Mouse (Mus musculus): ENCODE results near the gene Kncn. TPM values are rescaled to one million over a fixed set of nuclear protein-coding genes. Genes with fewer than 3 reads are reported as not detected.
A peak's percentile ranks its signal among the peaks of the same experiment; 100 is the strongest.

Gene Kncn
- under 1 TPM; 0.16 to 0.64 TPM for total RNA-seq (2021)

- no peak for DNase-seq (ENCODE audit: extremely low spot score in 1 of 2, low spot score in 2 of 2)
- intact Hi-C loops (cut with DNase I) = no loop called here
These were observed at the start of gene Kncn for GRCm38 (mm10) chr4:115884022-115884421. TSS of gene Kncn (plus strand) at chr4:115884400.

- intact Hi-C loops (cut with DNase I) = no loop called here
- no peak for DNase-seq (ENCODE audit: extremely low spot score in 1 of 2, low spot score in 2 of 2)
These were observed 48.6 kb upstream of the Kncn start for GRCm38 (mm10) chr4:115835576-115835975.

GRCm38 (mm10) chr4:115838196-115838595 lies 46.0 kb upstream of the Kncn start:
- DNase-seq (ENCODE audit: extremely low spot score in 1 of 2, low spot score in 2 of 2) = no peak
- intact Hi-C loops (cut with DNase I) = no loop called here

GRCm38 (mm10) chr4:115838696-115839641 lies 45.2 kb upstream of the Kncn start, which contains the start of gene Mknk1:
TSS of gene Mknk1 (plus strand) at chr4:115839198.
- peak; percentile 88 to 95 for DNase-seq (ENCODE audit: extremely low spot score in 1 of 2, low spot score in 2 of 2)
- intact Hi-C loops (cut with DNase I) = no loop called here

GRCm38 (mm10) chr4:115839956-115840355 lies 44.2 kb upstream of the Kncn start:
- intact Hi-C loops (cut with DNase I) = no loop called here
- no peak for DNase-seq (ENCODE audit: extremely low spot score in 1 of 2, low spot score in 2 of 2)

- no peak for DNase-seq (ENCODE audit: extremely low spot score in 1 of 2, low spot score in 2 of 2)
- intact Hi-C loops (cut with DNase I) = no loop called here
These were observed 43.4 kb upstream of the Kncn start for GRCm38 (mm10) chr4:115840842-115841241.

GRCm38 (mm10) chr4:115846656-115847055 lies 37.5 kb upstream of the Kncn start:
- DNase-seq (ENCODE audit: extremely low spot score in 1 of 2, low spot score in 2 of 2) = no peak
- intact Hi-C loops (cut with DNase I) = no loop called here

- intact Hi-C loops (cut with DNase I) = no loop called here
- peak in 1 of 2 experiments; percentile 49 for DNase-seq (ENCODE audit: extremely low spot score in 1 of 2, low spot score in 2 of 2)
These were observed 36.8 kb upstream of the Kncn start for GRCm38 (mm10) chr4:115847377-115847776.

- intact Hi-C loops (cut with DNase I) = no loop called here
- DNase-seq (ENCODE audit: extremely low spot score in 1 of 2, low spot score in 2 of 2) = no peak
These were observed 36.1 kb upstream of the Kncn start for GRCm38 (mm10) chr4:115848083-115848482.

- intact Hi-C loops (cut with DNase I) = no loop called here
- DNase-seq (ENCODE audit: extremely low spot score in 1 of 2, low spot score in 2 of 2) = no peak
These were observed 35.1 kb upstream of the Kncn start for GRCm38 (mm10) chr4:115848990-115849677.

GRCm38 (mm10) chr4:115850111-115850510 lies 34.1 kb upstream of the Kncn start:
- DNase-seq (ENCODE audit: extremely low spot score in 1 of 2, low spot score in 2 of 2) = peak in 1 of 2 experiments; percentile 12
- intact Hi-C loops (cut with DNase I) = no loop called here

- intact Hi-C loops (cut with DNase I) = no loop called here
These were observed 33.6 kb upstream of the Kncn start for GRCm38 (mm10) chr4:115850631-115851030.

GRCm38 (mm10) chr4:115851569-115851968 lies 32.6 kb upstream of the Kncn start:
- intact Hi-C loops (cut with DNase I) = no loop called here
- DNase-seq (ENCODE audit: extremely low spot score in 1 of 2, low spot score in 2 of 2) = no peak

More at GRCm38 (mm10) chr4:115850631-115851030, 33.6 kb upstream of the Kncn start:
- peak in 1 of 2 experiments; percentile 5 for DNase-seq (ENCODE audit: extremely low spot score in 1 of 2, low spot score in 2 of 2)

- intact Hi-C loops (cut with DNase I) = no loop called here
- no peak for DNase-seq (ENCODE audit: extremely low spot score in 1 of 2, low spot score in 2 of 2)
These were observed 29.1 kb upstream of the Kncn start for GRCm38 (mm10) chr4:115855100-115855499.

- intact Hi-C loops (cut with DNase I) = no loop called here
- no peak for DNase-seq (ENCODE audit: extremely low spot score in 1 of 2, low spot score in 2 of 2)
These were observed 28.6 kb upstream of the Kncn start for GRCm38 (mm10) chr4:115855609-115856008.

- intact Hi-C loops (cut with DNase I) = no loop called here
These were observed 27.9 kb upstream of the Kncn start for GRCm38 (mm10) chr4:115856282-115856681.

GRCm38 (mm10) chr4:115857293-115857883 lies 26.8 kb upstream of the Kncn start:
- no peak for DNase-seq (ENCODE audit: extremely low spot score in 1 of 2, low spot score in 2 of 2)
- intact Hi-C loops (cut with DNase I) = no loop called here

More at GRCm38 (mm10) chr4:115856282-115856681, 27.9 kb upstream of the Kncn start:
- DNase-seq (ENCODE audit: extremely low spot score in 1 of 2, low spot score in 2 of 2) = no peak

- intact Hi-C loops (cut with DNase I) = no loop called here
- DNase-seq (ENCODE audit: extremely low spot score in 1 of 2, low spot score in 2 of 2) = peak in 1 of 2 experiments; percentile 6
These were observed 20.8 kb upstream of the Kncn start for GRCm38 (mm10) chr4:115863352-115863751.

- intact Hi-C loops (cut with DNase I) = no loop called here
- no peak for DNase-seq (ENCODE audit: extremely low spot score in 1 of 2, low spot score in 2 of 2)
These were observed 20.3 kb upstream of the Kncn start for GRCm38 (mm10) chr4:115863880-115864279.

Measured in left cerebral cortex, postnatal 10 days (tissue).